Mouse (Mus musculus) heart, postnatal 10 days (tissue): ENCODE data around the gene T2. TPM values are rescaled to one million over a fixed set of nuclear protein-coding genes. Genes with fewer than 3 reads are reported as not detected.
"Not testable (repeated sequence)": the region's sequence is repeated elsewhere in the genome, so short reads cannot be mapped to it uniquely, and the experiment has no call there.

Experiments used
- DNase-seq, 2 experiments: peaks; one replicate each; pipeline ENCODE4 v3.0.0; 2021
- intact Hi-C: fragments of 180-260 bp; cut with DNase I; formaldehyde crosslinking; loops from one replicate; pipeline ENCODE4 v1.15.1; 2025
- total RNA-seq, 2 experiments: library from RNA; stranded (reverse); gene quantifications; 2 replicates each; pipeline ENCODE4 v1.2.3; 2021

The T2 gene
- total RNA-seq, result under 1 TPM; 0.84 TPM

DNA sequence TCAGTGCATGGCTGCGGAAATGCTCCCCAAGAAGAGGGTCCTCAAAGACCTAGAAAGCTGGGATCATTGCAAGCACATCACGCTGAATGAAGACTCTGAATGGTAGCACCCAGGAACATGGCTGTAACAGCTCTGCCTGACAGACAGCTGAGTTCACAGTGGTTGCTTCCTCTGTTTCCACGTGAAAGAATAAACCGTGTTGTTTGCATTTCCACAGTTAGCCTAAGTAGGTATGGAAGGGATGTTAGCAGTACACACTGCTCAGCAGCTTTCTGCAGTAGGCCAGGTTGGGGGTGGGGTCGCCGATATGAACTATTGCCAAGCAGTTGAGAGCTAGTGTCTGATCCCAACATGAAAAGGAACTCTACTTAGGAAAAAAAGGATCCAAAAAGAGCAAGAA, at the start of gene T2:
TSS of gene T2 (plus strand) at position 301 of the 400 bp plus-strand sequence.
- no peak for DNase-seq

DNA sequence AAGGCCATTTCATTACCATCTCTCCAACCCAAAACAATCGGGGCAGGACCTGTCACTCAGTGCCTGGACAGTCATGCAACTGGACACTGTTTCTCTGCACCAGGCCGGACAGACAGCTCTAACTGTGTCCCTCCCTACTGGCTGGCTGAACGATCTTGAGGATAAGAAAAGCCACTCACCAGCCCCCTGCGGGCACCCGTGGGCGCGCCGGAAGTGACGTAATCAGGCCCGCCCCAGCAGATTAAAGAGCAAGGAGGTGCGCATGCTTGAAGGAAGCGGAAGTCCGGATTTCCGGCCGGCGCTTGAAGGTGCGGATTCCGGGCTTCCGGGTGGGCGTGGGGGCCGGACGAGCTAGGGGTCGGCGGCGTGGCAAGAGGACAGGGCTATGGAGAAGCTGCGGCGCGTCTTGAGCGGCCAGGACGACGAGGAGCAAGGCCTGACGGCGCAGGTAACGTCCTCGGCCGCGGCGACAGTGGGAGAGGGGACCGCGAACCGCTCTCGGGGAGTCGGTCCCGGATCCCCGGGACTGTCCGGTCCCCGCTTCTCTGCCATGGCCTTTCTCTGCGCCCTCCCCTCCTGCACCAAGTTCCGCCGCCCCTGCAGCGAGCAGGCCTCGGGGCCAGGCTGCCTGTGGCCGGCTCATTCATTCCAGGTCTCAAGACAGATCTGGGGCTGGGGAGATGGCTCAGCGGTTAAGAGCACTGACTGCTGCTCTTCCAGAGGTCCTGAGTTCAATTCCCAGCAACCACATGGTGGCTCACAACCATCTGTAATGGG, 44.8 kb upstream of the T2 start, which contains the start of gene Sft2d1:
TSS of gene Sft2d1 (plus strand) at position 265 of the 777 bp plus-strand sequence.
- intact Hi-C loops, result no loop called here
- DNase-seq, result peak; percentile 95 to 97

More for the DNA sequence above, at the start of gene T2:
- intact Hi-C loops, result no loop called here

DNA sequence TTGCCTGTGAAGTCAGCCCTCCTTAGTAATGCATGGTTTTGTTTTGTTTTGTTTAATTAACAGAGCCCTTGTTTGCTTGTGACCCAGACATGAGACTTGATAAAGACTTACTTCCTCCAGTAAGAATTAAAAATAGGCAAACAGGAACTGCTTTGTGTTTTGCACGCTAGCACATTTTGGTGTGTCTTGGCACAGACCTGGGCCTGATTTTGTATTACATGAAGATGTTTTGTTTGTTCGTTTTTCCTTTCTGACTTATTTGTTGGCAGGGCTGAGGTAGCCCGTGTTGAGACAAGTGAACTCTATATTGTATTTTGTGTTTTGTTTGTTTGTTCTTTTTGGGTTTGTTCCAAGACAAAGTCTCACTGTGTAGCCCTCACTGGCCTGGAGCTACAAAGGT, 44.0 kb upstream of the T2 start:
- intact Hi-C loops, result loop anchor here (2.0 kb wide), 1 partner anchor 59 kb away; no protein-coding TSS in a partner anchor
- DNase-seq, result peak in 1 of 2 experiments; percentile 18

GRCm38 (mm10) chr17:8313976-8314375, 41.8 kb upstream of the T2 start:
- intact Hi-C loops, result loop anchor here (2.0 kb wide), 1 partner anchor 57 kb away; no protein-coding TSS in a partner anchor
- no peak for DNase-seq

DNA sequence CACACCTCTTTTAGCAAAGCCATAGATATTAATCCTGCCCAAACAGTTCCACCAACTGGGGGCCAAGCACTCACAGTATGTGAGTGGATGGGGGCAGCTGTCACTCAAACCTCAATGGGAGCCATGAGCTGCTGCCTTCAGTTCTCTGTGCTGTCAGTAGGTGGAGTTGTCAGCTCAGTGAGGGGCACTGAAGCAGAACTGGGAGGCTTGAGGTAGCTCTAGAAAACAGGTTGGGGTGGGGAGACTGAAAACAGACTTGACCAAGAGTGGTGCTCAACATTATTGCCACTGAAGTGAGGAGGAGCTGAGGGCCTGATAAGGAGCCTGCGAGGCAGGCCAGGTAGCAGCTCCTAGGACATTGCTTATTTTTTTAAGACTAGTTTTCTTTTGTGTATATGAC, 39.5 kb upstream of the T2 start:
- no peak for DNase-seq
- intact Hi-C loops, result no loop called here

GRCm38 (mm10) chr17:8326877-8327276, 28.9 kb upstream of the T2 start:
- DNase-seq, intact Hi-C loops: not testable (repeated sequence)

DNA sequence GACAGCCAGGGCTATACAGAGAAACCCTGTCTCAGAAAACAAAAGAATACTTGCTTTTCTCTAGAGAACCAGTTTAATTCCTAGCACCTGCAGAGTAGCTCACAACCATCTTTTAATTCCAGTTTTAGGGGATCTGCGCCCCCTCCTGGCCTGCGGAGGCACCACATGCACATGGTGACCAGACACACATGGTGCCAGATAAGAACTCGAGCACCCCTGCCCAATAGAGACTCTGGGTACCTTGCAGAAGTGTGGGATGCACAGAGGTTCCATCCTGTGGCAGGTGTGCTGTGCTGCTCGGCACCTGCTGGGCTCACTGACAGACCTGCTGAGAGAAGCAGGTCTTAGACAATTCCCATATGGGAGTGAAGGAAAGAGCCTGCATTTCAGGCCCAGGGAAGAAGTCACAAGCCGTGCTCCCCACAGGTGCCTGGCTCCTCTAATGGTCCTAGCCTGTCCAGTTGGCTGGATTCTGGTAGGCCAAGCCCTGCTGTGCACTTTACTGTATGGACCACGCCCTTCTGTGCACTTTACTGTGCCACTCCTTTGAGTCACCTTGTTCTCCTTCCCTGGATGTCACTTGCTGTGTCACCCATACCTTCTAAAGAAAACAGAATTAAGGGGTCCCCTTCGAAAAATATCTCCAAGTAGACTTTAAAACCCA, 27.1 kb upstream of the T2 start:
- intact Hi-C loops, result no loop called here
- DNase-seq, result peak in 1 of 2 experiments; percentile 21

GRCm38 (mm10) chr17:8330602-8331001, 25.2 kb upstream of the T2 start:
- DNase-seq, result no peak
- intact Hi-C loops, result no loop called here

DNA sequence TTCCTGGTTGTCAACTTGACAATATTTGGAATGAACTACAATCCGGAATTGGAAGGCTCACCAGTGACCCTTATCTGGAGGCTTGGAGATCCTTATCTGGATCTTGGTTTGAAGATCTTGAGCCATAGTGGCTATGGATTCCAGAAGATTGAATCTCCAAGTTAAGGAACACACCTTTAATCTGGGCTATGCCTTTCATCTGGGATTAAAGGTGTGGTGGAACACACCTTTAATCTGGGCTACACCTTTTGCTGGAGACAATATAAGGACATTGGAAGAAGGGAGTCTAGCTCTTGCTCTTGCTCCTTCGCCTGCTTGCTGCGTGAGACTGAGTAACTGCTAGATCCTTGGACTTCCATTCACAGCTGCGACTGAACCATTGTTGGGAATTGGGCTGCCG, 18.6 kb upstream of the T2 start, which contains the start of gene Prr18:
TSS of gene Prr18 (plus strand) at position 301 of the 400 bp plus-strand sequence.
- intact Hi-C loops, DNase-seq: not testable (repeated sequence)

GRCm38 (mm10) chr17:8339666-8340374, 16.0 kb upstream of the T2 start:
- DNase-seq, result peak in 1 of 2 experiments; percentile 8
- intact Hi-C loops, result no loop called here

GRCm38 (mm10) chr17:8340407-8341359, 15.1 kb upstream of the T2 start:
- intact Hi-C loops, result no loop called here

DNA sequence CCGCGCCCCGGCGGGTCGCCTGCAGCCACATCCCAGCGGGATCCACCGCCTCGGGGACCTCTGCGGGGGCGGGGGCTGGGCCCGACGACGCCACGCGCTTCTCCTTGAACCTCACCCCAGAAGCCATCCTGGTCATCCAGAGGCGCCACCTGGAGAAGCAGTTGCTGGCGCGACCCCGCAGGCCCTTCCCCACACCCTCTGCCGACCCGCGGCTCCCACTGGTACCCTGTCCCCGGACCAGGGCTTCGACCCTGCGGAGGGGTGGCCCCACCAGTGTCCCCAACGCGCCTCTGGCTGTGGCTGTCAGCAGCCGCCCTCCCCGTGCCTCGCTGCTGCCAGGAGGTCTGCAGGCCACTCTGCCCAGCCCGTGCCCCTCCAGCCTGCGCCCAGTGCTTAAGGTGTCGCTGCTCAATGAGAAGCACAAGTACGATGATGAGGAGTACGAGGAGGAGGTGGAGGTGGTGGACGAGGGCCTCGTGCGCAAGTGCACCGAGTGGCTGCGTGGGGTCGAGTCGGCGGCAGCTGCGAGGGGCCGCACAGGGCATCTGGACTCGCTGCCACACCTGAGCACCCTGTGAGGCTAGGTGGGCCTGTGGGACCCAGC, 14.3 kb upstream of the T2 start:
- DNase-seq, result no peak
- intact Hi-C loops, result no loop called here

More at GRCm38 (mm10) chr17:8340407-8341359, 15.1 kb upstream of the T2 start:
- DNase-seq, result peak; percentile 24 to 34

- no peak for DNase-seq
- intact Hi-C loops, result no loop called here
Observed at GRCm38 (mm10) chr17:8342706-8343105, 13.1 kb upstream of the T2 start.

DNA sequence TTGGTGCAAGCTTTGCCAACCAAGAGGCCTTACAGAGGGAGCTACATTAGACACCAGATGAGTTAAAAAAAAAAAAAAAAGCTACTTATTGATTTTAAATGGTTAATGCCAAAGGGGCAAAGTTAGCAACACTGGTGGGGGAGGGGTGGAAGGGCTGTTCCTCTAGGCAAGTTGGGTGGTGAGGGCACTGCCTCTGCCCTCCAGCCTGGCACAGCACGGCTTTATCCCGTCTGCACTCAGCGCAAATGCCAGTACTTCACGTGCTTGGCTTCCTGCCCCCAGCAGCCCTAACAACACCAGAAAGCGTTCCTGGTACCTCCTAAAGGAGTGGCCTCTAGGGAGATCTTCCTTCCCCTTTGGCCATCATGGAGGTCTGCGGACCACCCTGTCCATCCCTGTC, 12.4 kb upstream of the T2 start:
- DNase-seq, result peak; percentile 15

DNA sequence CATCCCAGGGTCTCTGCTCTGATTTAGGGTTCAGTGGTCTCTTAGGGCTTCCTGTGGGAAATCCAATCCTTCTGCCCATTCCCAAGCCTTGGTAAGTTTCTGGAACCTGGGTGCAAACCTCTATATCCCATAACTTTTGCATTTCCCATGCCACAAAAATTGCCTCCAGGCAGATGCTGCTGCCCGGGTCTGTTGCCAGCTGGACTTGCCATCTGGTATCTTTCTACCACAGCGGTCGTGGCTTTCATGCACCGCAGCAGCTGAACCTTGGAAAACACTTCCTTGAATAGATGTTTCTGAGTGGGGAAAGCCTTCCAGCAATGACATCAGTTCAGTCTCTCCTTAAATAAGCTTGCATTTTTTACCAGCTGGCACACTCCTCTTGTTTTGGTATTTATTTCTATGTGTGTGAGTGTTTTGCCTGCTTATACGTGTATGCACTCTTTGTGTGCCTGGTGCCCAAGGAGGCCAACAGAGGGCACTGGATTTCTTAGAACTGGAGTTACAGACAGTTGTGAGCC, 8.0 kb upstream of the T2 start:
- intact Hi-C loops, result no loop called here

More for the DNA sequence above, 12.4 kb upstream of the T2 start:
- intact Hi-C loops, result no loop called here

GRCm38 (mm10) chr17:8348941-8349340, 6.9 kb upstream of the T2 start:
- DNase-seq, result no peak
- intact Hi-C loops, result no loop called here

More for the DNA sequence above, 8.0 kb upstream of the T2 start:
- no peak for DNase-seq

- DNase-seq, result no peak
- intact Hi-C loops, result no loop called here
Observed at GRCm38 (mm10) chr17:8351088-8351487, 4.7 kb upstream of the T2 start.

GRCm38 (mm10) chr17:8357498-8357897, 1.7 kb downstream of the T2 start:
- no peak for DNase-seq

GRCm38 (mm10) chr17:8360876-8361275, 5.1 kb downstream of the T2 start:
- DNase-seq, result no peak
- intact Hi-C loops, result no loop called here

More at GRCm38 (mm10) chr17:8357498-8357897, 1.7 kb downstream of the T2 start:
- intact Hi-C loops, result no loop called here
